Mouse (Mus musculus) brain, embryonic 18.5 days (tissue): Measurements from ENCODE around the gene Aurkb.

ENCODE experiments used
- DNase-seq: peaks from one replicate; pipeline ENCODE4 v3.0.0-alpha.2; 2012; ENCODE audit warnings: low read depth, low spot score

Aurkb gene

GRCm38 (mm10) chr11:69096987-69097900 lies 51.8 kb downstream of the Aurkb start:
- no peak for DNase-seq

GRCm38 (mm10) chr11:69098039-69098761 lies 52.8 kb downstream of the Aurkb start:
- DNase-seq = no peak

- no peak for DNase-seq
Measured at GRCm38 (mm10) chr11:69098762-69099091, 53.3 kb downstream of the Aurkb start.

DNA sequence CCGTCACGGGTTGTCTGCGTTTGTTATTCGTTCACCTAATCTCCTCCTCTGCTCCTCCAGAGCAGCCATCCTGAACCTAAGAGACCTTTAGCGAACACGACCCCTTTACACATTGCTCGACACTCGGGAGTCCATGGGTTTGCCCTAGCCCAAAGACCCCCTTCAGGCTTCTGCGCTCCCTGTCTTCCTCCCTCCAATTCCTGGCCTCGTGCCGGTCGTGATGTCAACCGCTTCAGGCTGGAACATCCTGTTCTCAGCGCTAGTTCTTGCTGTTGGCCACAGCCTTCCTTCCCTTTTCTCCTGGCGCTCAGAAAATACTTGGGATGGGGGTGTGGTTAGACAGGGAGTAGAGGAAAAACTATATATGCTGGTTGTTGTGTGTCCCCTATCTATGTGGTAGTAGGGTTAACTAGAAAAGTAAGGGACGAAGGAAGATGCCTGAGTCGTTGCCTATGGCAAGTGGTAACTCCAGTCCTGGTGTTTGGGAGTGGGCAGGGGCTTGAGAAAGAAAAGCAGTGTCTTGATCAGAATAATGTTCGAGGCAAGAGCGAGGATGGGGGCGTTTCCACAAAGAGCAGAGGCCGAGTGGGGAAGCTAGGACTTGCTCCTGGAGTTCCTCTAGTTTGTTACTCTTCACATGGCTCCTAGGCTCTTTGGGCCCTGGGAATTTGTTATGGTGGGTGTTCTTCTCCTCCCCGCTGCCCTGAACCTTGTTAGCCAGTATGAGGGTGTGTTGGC lies 53.9 kb downstream of the Aurkb start:
- no peak for DNase-seq

GRCm38 (mm10) chr11:69099915-69100345 lies 54.5 kb downstream of the Aurkb start:
- DNase-seq = no peak

DNA sequence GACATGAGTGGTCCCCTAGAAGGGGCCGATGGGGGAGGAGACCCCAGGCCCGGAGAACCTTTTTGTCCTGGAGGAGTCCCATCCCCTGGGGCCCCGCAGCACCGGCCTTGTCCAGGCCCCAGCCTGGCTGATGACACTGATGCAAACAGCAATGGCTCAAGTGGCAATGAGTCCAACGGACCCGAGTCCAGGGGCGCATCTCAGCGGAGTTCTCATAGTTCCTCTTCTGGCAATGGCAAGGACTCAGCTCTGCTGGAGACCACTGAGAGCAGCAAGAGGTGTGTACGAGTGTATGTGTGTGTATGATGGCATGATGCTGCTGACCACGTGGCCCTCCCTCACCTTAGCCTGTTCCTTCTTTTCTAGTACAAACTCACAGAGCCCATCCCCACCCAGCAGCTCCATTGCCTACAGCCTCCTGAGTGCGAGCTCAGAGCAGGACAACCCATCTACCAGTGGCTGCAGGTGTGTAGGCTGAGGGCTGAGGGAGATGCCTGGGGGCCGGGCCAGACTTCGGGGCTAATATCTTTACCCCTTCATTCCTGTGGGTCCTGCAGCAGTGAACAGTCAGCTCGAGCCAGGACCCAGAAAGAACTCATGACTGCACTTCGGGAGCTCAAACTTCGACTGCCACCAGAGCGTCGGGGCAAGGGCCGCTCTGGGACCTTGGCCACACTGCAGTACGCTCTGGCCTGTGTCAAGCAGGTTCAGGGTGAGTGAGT lies 55.4 kb downstream of the Aurkb start:
- no peak for DNase-seq
